28 mouse cellular contexts compared by ENCODE assay signal in the genomic region with DNA sequence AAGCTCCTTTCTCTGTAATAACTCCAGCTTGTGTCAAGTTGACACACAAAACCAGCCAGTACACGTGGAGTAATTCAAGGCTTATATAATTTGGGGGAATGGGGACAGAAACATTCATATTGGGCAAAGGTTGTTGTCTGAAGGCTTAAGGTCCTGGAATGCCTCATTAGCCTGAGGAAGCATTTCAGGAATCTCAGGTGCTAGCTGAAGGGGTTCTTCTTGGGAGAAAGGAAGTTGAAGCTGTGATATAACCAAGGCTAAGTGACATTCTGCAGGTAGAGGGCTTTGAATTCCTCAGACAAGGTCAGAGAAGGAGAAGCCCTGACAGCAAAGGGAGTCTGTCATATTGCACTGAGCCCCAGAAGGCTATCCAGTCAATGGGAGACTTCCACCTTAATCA.
"Had no signal": no experiment of that assay in that cellular context is flagged by ENCODE, and none has a peak within 500 bp of the region (broad histone marks: within the 10 kb centered on the region; RNA-seq: fewer than 3 reads in every experiment).

No protein-coding gene starts in this region.

- H3K4me1 ChIP-seq: limb, embryonic 12.5 days; limb, embryonic 13.5 days; limb, embryonic 15.5 days; liver, embryonic 12.5 days; liver, embryonic 13.5 days; liver, embryonic 15.5 days; lung, embryonic 15.5 days; megakaryocyte, embryonic 14.5 days; midbrain, embryonic 10.5 days; midbrain, embryonic 12.5 days; midbrain, embryonic 13.5 days; midbrain, embryonic 15.5 days; neural tube, embryonic 12.5 days; neural tube, embryonic 13.5 days had no signal

- H3K4me3 ChIP-seq: left cerebral cortex, adult 2 months; limb, embryonic 10.5 days; limb, embryonic 12.5 days; limb, embryonic 13.5 days; limb, embryonic 15.5 days; liver, embryonic 12.5 days; liver, embryonic 13.5 days; liver, embryonic 15.5 days; lung, embryonic 15.5 days; megakaryocyte, embryonic 14.5 days; midbrain, embryonic 10.5 days; midbrain, embryonic 12.5 days; midbrain, embryonic 13.5 days; midbrain, embryonic 15.5 days; myocyte; neural tube, embryonic 12.5 days; neural tube, embryonic 13.5 days had no signal

- H3K4me2 ChIP-seq: limb, embryonic 12.5 days; limb, embryonic 13.5 days; limb, embryonic 15.5 days; liver, embryonic 11.5 days; liver, embryonic 12.5 days; liver, embryonic 13.5 days; liver, embryonic 15.5 days; lung, embryonic 14.5 days; lung, embryonic 15.5 days; midbrain, embryonic 11.5 days; midbrain, embryonic 12.5 days; midbrain, embryonic 13.5 days; midbrain, embryonic 15.5 days; neural tube, embryonic 12.5 days; neural tube, embryonic 13.5 days had no signal

- H3K9ac ChIP-seq: limb, embryonic 12.5 days; limb, embryonic 13.5 days; limb, embryonic 15.5 days; liver, embryonic 12.5 days; liver, embryonic 13.5 days; liver, embryonic 14.5 days; liver, embryonic 15.5 days; liver, postnatal 0 days; lung, embryonic 14.5 days; lung, embryonic 15.5 days; midbrain, embryonic 12.5 days; midbrain, embryonic 13.5 days; midbrain, embryonic 15.5 days; neural tube, embryonic 12.5 days; neural tube, embryonic 13.5 days had no signal

- H3K27ac ChIP-seq: left cerebral cortex, adult 2 months; limb, embryonic 10.5 days; limb, embryonic 12.5 days; limb, embryonic 13.5 days; limb, embryonic 15.5 days; liver, embryonic 12.5 days; liver, embryonic 13.5 days; liver, embryonic 14.5 days; liver, embryonic 15.5 days; lung, embryonic 15.5 days; macrophage; midbrain, embryonic 10.5 days; midbrain, embryonic 12.5 days; midbrain, embryonic 13.5 days; midbrain, embryonic 15.5 days; neural tube, embryonic 12.5 days; neural tube, embryonic 13.5 days had no signal

- H3K36me3 ChIP-seq: limb, embryonic 10.5 days; limb, embryonic 12.5 days; limb, embryonic 13.5 days; limb, embryonic 15.5 days; liver, embryonic 12.5 days; liver, embryonic 13.5 days; liver, embryonic 15.5 days; lung, embryonic 15.5 days; midbrain, embryonic 10.5 days; midbrain, embryonic 12.5 days; midbrain, embryonic 13.5 days; midbrain, embryonic 15.5 days; neural tube, embryonic 12.5 days; neural tube, embryonic 13.5 days had no signal

- H3K27me3 ChIP-seq: limb, embryonic 12.5 days; limb, embryonic 13.5 days; limb, embryonic 15.5 days; liver, embryonic 12.5 days; liver, embryonic 13.5 days; liver, embryonic 15.5 days; lung, embryonic 15.5 days; megakaryocyte, embryonic 14.5 days; midbrain, embryonic 12.5 days; midbrain, embryonic 13.5 days; midbrain, embryonic 15.5 days; neural tube, embryonic 12.5 days; neural tube, embryonic 13.5 days had no signal

- H3K9me3 ChIP-seq: limb, embryonic 10.5 days; limb, embryonic 12.5 days; limb, embryonic 13.5 days; limb, embryonic 15.5 days; liver, embryonic 12.5 days; liver, embryonic 13.5 days; liver, embryonic 15.5 days; lung, embryonic 15.5 days; megakaryocyte, embryonic 14.5 days; midbrain, embryonic 10.5 days; midbrain, embryonic 12.5 days; midbrain, embryonic 13.5 days; midbrain, embryonic 15.5 days; neural tube, embryonic 13.5 days had no signal

- DNase-seq: layer of hippocampus, postnatal 36 days; left cerebral cortex, postnatal 4 days; liver; liver, embryonic 13.5 days; liver, postnatal 0 days; lung, embryonic 14.5 days; midbrain, embryonic 14.5 days had no signal

- ATAC-seq: liver, embryonic 12.5 days; liver, postnatal 0 days; midbrain, embryonic 13.5 days; midbrain, embryonic 15.5 days; midbrain, embryonic 16.5 days had no signal
